Mouse (Mus musculus) embryonic stem cell, embryonic (primary cell): ENCODE results near the gene Orc3.

ENCODE experiments used
- CTCF ChIA-PET, 4 experiments: fragments of 300-600 bp in 2 of 4; fragments of 350-600 bp in 2 of 4; sonication (Branson Sonifier 250); formaldehyde crosslinking; loops; one replicate each; lab custom pipeline; 2022; ENCODE audit warnings: inconsistent platforms in 2 of 4; lab: Charles Lee
- POLR2A ChIA-PET, 4 experiments: fragments of 300-600 bp in 2 of 4; fragments of 350-600 bp in 2 of 4; sonication (Branson Sonifier 250); formaldehyde crosslinking; loops; one replicate each; lab custom pipeline; 2022; ENCODE audit warnings: antibody characterized with exemption in 4 of 4, inconsistent platforms in 1 of 4; lab: Charles Lee

Orc3 gene

GRCm38 (mm10) chr4:34551098-34551809 lies 63.5 kb downstream of the Orc3 start:
- ChIA-PET CTCF (no interaction called here), POLR2A (interaction anchor here in 3 of 4 experiments (0.6 to 4.2 kb wide), 13 partner anchors 7 to 1041 kb away, joined by 3 to 17 read pairs (median 3); partner anchors contain the start of gene Smim8 (in 1 of the 3))

GRCm38 (mm10) chr4:34550748-34551097 lies 64.0 kb downstream of the Orc3 start, which contains the start of gene Akirin2:
Gene Akirin2, plus strand, starts transcription at chr4:34550937.
- CTCF ChIA-PET, result no interaction called here
- POLR2A ChIA-PET, result interaction anchor here in 3 of 4 experiments (0.6 to 4.2 kb wide), 12 partner anchors 8 to 335 kb away, joined by 3 to 17 read pairs (median 4); partner anchors contain the start of gene Smim8 (in 1 of the 3)

- CTCF ChIA-PET, result no interaction called here
- POLR2A ChIA-PET, result interaction anchor here in 3 of 4 experiments (0.6 to 2.7 kb wide), 16 partner anchors 9 to 1716 kb away, joined by 3 to 17 read pairs (median 4); partner anchors contain the start of gene Smim8 (in 1 of the 3)
These were observed 64.6 kb downstream of the Orc3 start for GRCm38 (mm10) chr4:34549981-34550747.

- ChIA-PET CTCF (no interaction called here), POLR2A (interaction anchor here in 1 of 4 experiments (1.1 kb wide), 1 partner anchor 20 kb away, joined by 3 read pairs; no protein-coding TSS in a partner anchor)
These were observed 84.8 kb downstream of the Orc3 start for GRCm38 (mm10) chr4:34529941-34530340.

GRCm38 (mm10) chr4:34529379-34529778 lies 85.4 kb downstream of the Orc3 start:
- ChIA-PET POLR2A (interaction anchor here in 1 of 4 experiments (1.1 kb wide), 1 partner anchor 21 kb away, joined by 3 read pairs; no protein-coding TSS in a partner anchor), CTCF (no interaction called here)

GRCm38 (mm10) chr4:34528430-34529100 lies 86.2 kb downstream of the Orc3 start:
- ChIA-PET CTCF (no interaction called here), POLR2A (no interaction called here)

- POLR2A ChIA-PET, result no interaction called here
- CTCF ChIA-PET, result no interaction called here
These were observed 88.0 kb downstream of the Orc3 start for GRCm38 (mm10) chr4:34526771-34527170.

GRCm38 (mm10) chr4:34523586-34523985 lies 91.2 kb downstream of the Orc3 start:
- ChIA-PET POLR2A (no interaction called here), CTCF (no interaction called here)

- POLR2A ChIA-PET, result no interaction called here
- CTCF ChIA-PET, result interaction anchor here in 1 of 4 experiments (0.6 kb wide), 1 partner anchor 859 kb away, joined by 4 read pairs; no protein-coding TSS in a partner anchor
These were observed 91.9 kb downstream of the Orc3 start for GRCm38 (mm10) chr4:34522846-34523245.
